Mouse (Mus musculus) liver, embryonic 13.5 days (tissue): ENCODE results near the gene Epb41l4b. TPM values are rescaled to one million over a fixed set of nuclear protein-coding genes. Genes with fewer than 3 reads are reported as not detected.
A peak's percentile ranks its signal among the peaks of the same experiment; 100 is the strongest.

ENCODE experiments used
- ATAC-seq: fragments of 200-750 bp; cut with Nextera tagmentation; 2 replicates; pipeline ENCODE4 v1.8.0; 2017; ENCODE audit warnings: low read depth, mild to moderate bottlenecking, moderate number of reproducible peaks, moderate library complexity
- DNase-seq: peaks from one replicate; pipeline ENCODE4 v3.0.0; 2022
- H3K27ac ChIP-seq: fragments of 300-500 bp; sonication (generic); 2 replicates; pipeline ENCODE4 v1.5.1; 2015; ENCODE audit warnings: moderate library complexity, mild to moderate bottlenecking, inconsistent platforms
- H3K27me3 ChIP-seq: fragments of 300-500 bp; sonication (generic); 2 replicates; pipeline ENCODE4 v1.6.1; 2015; ENCODE audit warnings: mild to moderate bottlenecking, inconsistent platforms
- H3K36me3 ChIP-seq: fragments of 300-500 bp; sonication (generic); 2 replicates; pipeline ENCODE4 v1.6.1; 2015; ENCODE audit warnings: mild to moderate bottlenecking, inconsistent platforms
- H3K4me1 ChIP-seq: fragments of 300-500 bp; sonication (generic); replicated peaks from 2 replicates; pipeline ENCODE4 v1.6.1; 2015; ENCODE audit warnings: inconsistent platforms
- H3K4me2 ChIP-seq: fragments of 300-500 bp; sonication (generic); 2 replicates; pipeline ENCODE4 v1.6.1; 2015; ENCODE audit warnings: inconsistent platforms, mild to moderate bottlenecking, moderate library complexity
- H3K4me3 ChIP-seq: fragments of 300-500 bp; sonication (generic); replicated peaks from 2 replicates; pipeline ENCODE4 v1.5.1; 2015; ENCODE audit warnings: mild to moderate bottlenecking, inconsistent platforms
- H3K9ac ChIP-seq: fragments of 300-500 bp; sonication (generic); 2 replicates; pipeline ENCODE4 v1.6.1; 2015; ENCODE audit warnings: mild to moderate bottlenecking, inconsistent platforms
- H3K9me3 ChIP-seq: fragments of 300-500 bp; sonication (generic); replicated peaks from 2 replicates; pipeline ENCODE4 v1.6.1; 2016; ENCODE audit warnings: inconsistent platforms
- WGBS: fragments of 180-500 bp; shearing (Covaris S2); methylation state at CpG from one replicate; pipeline ENCODE4 v1.1.7; 2015; ENCODE audit not compliant: insufficient replicate concordance; 5-methylcytosine and 5-hydroxymethylcytosine counted together
- polyA plus RNA-seq: library from polyadenylated mRNA; unstranded; fragments of >200 nt; fragmentation: Nextera tagmentation; extraction: Ambion mirVana; gene quantifications from 2 replicates; pipeline ENCODE4 v1.2.1, GENCODE M21; 2015

The Epb41l4b gene
- polyA plus RNA-seq, 1 experiment from 2014 or later, result 1.5 TPM

DNA sequence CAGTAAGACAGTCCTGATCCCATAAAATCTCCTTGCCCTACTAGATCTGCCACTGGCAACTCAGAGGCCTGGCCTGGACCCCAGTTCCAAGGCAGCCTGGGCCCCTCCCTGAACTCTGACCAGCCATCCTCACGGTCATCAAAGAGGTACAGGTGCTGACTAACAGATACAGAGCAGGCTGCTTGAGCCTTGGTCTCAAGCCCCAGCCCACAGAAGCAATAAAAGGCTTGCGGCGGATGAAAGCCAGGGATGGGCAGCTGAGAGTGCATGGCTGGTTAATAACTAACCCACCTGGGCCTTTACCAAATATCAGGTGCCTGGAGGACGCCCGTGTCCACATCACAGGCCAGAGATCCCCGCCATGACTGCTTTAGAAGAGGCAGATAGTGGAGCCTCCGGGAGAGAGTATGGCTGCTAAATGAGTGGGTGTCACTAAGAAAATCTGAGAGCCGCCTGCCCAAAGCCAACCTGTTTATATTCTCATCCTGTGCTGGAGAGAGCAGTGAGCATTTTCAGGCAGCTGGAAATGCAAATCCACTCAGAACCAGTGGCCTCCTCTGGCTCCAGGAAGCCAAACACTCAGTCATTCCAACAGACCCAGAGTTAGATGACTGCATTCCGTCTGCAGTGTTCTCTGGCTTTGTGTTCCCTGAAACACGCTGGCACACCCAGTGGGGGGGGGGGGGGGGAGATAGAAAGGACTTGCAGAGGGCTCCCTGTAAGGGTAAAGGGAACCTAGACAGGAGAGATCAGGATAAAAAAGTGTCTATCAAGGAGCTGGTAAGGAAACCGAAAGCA is 13.3 kb downstream of the Epb41l4b start:
- H3K9ac ChIP-seq, result no peak overlapping the region
- peak overlapping the region; percentile 59 for H3K27ac ChIP-seq
- 57% methylated on average over 11 of the region's 11 CpGs for WGBS
- no peak overlapping the region for H3K4me3 ChIP-seq
- no peak for DNase-seq
- H3K9me3 ChIP-seq, result no peaks in the 10 kb centered on the region
- H3K27me3 ChIP-seq, result no peaks in the 10 kb centered on the region
- H3K36me3 ChIP-seq, result no peaks in the 10 kb centered on the region
- H3K4me2 ChIP-seq, result no peak overlapping the region
- ATAC-seq, result peak; percentile 66
- H3K4me1 ChIP-seq, result peaks cover 7% of the 10 kb centered on the region; the same call in 1 of the 2 replicates

- no peaks in the 10 kb centered on the region for H3K36me3 ChIP-seq
- 21% methylated on average over 11 of the region's 11 CpGs for WGBS
- no peak overlapping the region for H3K4me3 ChIP-seq
- no peaks in the 10 kb centered on the region for H3K9me3 ChIP-seq
- H3K9ac ChIP-seq, result no peak overlapping the region
- peaks cover 5% of the 10 kb centered on the region; the same call in 1 of the 2 replicates for H3K27me3 ChIP-seq
- H3K4me1 ChIP-seq, result peaks cover 26% of the 10 kb centered on the region
- H3K4me2 ChIP-seq, result peak overlapping the region; percentile 36; the same call in 1 of the 2 replicates
- no peak overlapping the region for H3K27ac ChIP-seq
- no peak for ATAC-seq
- no peak for DNase-seq
Observed at GRCm38 (mm10) chr4:57123003-57123402, 20.2 kb downstream of the Epb41l4b start.

DNA sequence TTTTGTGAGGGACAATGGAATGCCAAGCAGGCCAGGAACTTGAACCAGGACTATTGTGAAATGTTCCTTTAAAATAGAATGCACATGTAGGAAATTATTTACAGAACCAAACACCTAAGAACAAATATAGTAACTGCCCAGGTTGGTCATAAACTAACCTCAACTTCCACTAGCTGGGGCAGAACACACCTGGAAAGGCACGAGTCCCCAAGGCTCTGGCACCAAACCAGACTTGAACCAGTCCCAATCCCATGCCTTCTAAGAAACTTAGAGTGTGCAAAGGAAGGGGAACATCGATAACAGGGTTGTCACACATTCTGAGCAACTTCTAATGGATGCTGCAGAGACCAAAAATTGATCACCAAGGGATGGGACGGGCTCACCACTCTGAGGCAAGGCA is 21.1 kb downstream of the Epb41l4b start:
- peaks cover 5% of the 10 kb centered on the region; the same call in 1 of the 2 replicates for H3K27me3 ChIP-seq
- WGBS, result 43% methylated on average over 3 of the region's 3 CpGs
- H3K9ac ChIP-seq, result no peak overlapping the region
- H3K27ac ChIP-seq, result no peak overlapping the region
- ATAC-seq (no peak), DNase-seq (no peak)
- H3K4me1 ChIP-seq, result peaks cover 23% of the 10 kb centered on the region
- no peaks in the 10 kb centered on the region for H3K36me3 ChIP-seq
- no peaks in the 10 kb centered on the region for H3K9me3 ChIP-seq
- no peak overlapping the region for H3K4me3 ChIP-seq
- no peak overlapping the region for H3K4me2 ChIP-seq

DNA sequence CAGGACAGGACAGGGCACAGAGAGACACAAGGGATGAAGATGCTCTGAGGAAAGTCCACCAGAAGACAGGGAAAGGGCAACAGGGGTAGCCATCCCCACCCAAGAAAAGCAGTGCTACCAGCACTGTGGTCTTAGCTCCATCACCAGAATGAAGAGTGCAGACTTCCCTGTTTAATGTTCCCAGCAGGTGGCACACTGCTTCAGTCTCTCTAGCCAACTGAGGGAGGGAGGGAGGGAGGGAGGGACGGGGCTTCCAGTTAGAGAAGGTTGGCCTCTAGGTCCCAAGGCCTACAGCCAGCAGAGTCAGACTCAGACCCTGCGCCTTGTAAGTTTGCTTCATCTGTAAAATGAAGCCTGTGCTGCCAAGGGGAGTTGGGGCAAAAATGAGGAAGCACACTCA is 22.7 kb downstream of the Epb41l4b start:
- Histone ChIP-seq H3K36me3 (no peaks in the 10 kb centered on the region), H3K4me1 (peaks cover 32% of the 10 kb centered on the region), H3K9me3 (no peaks in the 10 kb centered on the region), H3K4me2 (no peak overlapping the region), H3K27ac (no peak overlapping the region), H3K9ac (no peak overlapping the region), H3K27me3 (peaks cover 5% of the 10 kb centered on the region; the same call in 1 of the 2 replicates), H3K4me3 (no peak overlapping the region)
- DNase-seq (no peak), ATAC-seq (no peak)
- 33% methylated on average over 2 of the region's 2 CpGs for WGBS

- Histone ChIP-seq H3K9me3 (no peaks in the 10 kb centered on the region), H3K36me3 (no peaks in the 10 kb centered on the region), H3K27me3 (peaks cover 5% of the 10 kb centered on the region; the same call in 1 of the 2 replicates), H3K27ac (no peak overlapping the region), H3K4me1 (peaks cover 38% of the 10 kb centered on the region), H3K4me3 (no peak overlapping the region), H3K4me2 (no peak overlapping the region), H3K9ac (no peak overlapping the region; the same call in 1 of the 2 replicates)
- no peak for DNase-seq
- ATAC-seq, result no peak
- 62% methylated on average over 6 of the region's 6 CpGs for WGBS
Observed at GRCm38 (mm10) chr4:57119976-57120375, 23.3 kb downstream of the Epb41l4b start.

- DNase-seq (no peak), ATAC-seq (no peak)
- Histone ChIP-seq H3K27ac (no peak overlapping the region), H3K4me1 (peaks cover 47% of the 10 kb centered on the region), H3K9ac (no peak overlapping the region), H3K4me3 (no peak overlapping the region), H3K4me2 (no peak overlapping the region), H3K36me3 (no peaks in the 10 kb centered on the region), H3K27me3 (peaks cover 5% of the 10 kb centered on the region; the same call in 1 of the 2 replicates), H3K9me3 (no peaks in the 10 kb centered on the region)
- WGBS, result 45% methylated on average over 3 of the region's 3 CpGs
Observed at GRCm38 (mm10) chr4:57118883-57119282, 24.4 kb downstream of the Epb41l4b start.

DNA sequence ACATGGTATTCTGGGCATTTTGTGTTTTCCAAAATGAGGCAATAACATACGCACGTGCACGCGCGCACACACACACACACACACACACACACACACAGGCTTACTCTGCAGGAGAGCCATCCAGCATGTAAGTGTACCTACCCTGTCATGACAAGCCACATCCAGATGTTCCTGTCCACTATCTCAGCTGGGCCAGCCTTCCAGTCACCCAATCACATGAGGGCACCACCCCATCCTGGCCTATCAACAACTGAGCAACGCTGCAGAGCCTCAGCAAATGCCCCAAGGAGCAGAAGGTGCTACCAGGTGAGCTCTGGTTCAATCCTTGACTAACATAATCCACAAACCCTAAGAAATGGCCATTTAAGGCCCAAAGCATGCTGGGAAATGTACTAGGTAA is 27.0 kb downstream of the Epb41l4b start:
- Histone ChIP-seq H3K4me1 (peaks cover 56% of the 10 kb centered on the region), H3K9me3 (no peaks in the 10 kb centered on the region), H3K9ac (peak overlapping the region; percentile 29; the same call in 1 of the 2 replicates), H3K4me3 (peak overlapping the region; percentile 18; the same call in 1 of the 2 replicates), H3K36me3 (no peaks in the 10 kb centered on the region), H3K4me2 (peak overlapping the region; percentile 33), H3K27ac (peak overlapping the region; percentile 87), H3K27me3 (no peaks in the 10 kb centered on the region)
- peak; percentile 97 for ATAC-seq
- DNase-seq, result no peak
- WGBS, result 66% methylated on average over 6 of the region's 6 CpGs

DNA sequence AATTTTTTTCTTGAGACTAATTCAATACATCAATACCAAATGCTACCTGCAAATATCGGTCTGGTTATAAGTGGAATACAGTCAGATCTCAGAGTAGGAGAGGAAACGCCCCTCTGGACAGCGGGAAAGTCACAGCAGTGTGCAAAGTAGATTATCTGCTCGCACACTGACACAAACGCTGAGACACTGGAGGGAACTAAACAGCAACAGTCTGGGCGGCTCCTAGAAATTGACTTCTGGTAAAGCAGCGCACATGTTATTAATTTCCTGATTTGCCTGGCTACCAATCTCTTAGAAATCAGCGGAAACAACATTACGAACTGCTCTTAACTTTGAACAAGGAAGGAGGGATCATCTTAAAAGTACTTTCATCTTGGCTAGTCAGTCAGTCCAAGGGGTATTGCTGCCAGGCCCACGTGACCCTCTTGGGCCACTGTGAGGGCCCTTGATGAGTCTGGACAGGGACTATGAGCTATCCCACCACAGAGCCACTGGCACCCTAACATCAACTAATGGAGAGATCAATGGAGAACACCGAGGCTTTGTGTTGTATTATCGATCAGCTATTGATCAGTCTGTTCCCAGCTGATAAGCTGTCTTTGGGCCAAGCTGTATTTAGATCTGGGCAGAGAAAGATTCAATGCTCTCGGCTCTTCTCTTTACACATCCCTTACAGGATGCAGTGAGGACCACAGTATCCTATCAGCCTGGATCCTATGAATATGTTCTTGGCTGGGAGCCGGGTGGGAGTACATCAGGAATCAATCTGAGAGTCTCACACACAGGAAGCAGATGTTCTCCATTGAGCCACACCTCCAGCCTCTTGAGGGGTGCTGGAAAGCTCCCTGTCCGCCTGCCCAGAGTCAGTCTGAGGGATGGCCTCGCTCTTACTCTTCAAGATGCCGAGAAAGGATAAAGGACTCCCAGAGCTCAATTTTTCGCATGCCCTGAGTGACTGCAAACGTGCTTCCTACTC is 28.3 kb downstream of the Epb41l4b start:
- Histone ChIP-seq H3K36me3 (no peaks in the 10 kb centered on the region), H3K9me3 (no peaks in the 10 kb centered on the region), H3K27ac (peak overlapping the region; percentile 79), H3K4me3 (no peak overlapping the region), H3K27me3 (no peaks in the 10 kb centered on the region), H3K9ac (peak overlapping the region; percentile 4; the same call in 1 of the 2 replicates), H3K4me1 (peaks cover 52% of the 10 kb centered on the region), H3K4me2 (peak overlapping the region; percentile 36)
- DNase-seq (no peak), ATAC-seq (peak; percentile 72)
- 54% methylated on average over 19 of the region's 19 CpGs for WGBS

- no peak overlapping the region for H3K4me3 ChIP-seq
- 67% methylated on average over 7 of the region's 7 CpGs for WGBS
Observed at GRCm38 (mm10) chr4:57113472-57114216, 29.6 kb downstream of the Epb41l4b start.

GRCm38 (mm10) chr4:57111992-57112540 is 31.2 kb downstream of the Epb41l4b start:
- no peak overlapping the region for H3K27ac ChIP-seq
- 63% methylated on average over 11 of the region's 11 CpGs for WGBS
- no peaks in the 10 kb centered on the region for H3K27me3 ChIP-seq
- H3K4me1 ChIP-seq, result peaks cover 45% of the 10 kb centered on the region
- no peak for DNase-seq
- H3K4me2 ChIP-seq, result no peak overlapping the region
- H3K36me3 ChIP-seq, result no peaks in the 10 kb centered on the region
- no peaks in the 10 kb centered on the region for H3K9me3 ChIP-seq
- ATAC-seq, result no peak
- H3K4me3 ChIP-seq, result no peak overlapping the region
- H3K9ac ChIP-seq, result no peak overlapping the region

More at GRCm38 (mm10) chr4:57113472-57114216, 29.6 kb downstream of the Epb41l4b start:
- no peak overlapping the region for H3K4me2 ChIP-seq
- peaks cover 46% of the 10 kb centered on the region for H3K4me1 ChIP-seq
- no peaks in the 10 kb centered on the region for H3K36me3 ChIP-seq
- no peaks in the 10 kb centered on the region for H3K27me3 ChIP-seq
- DNase-seq (no peak), ATAC-seq (no peak)
- H3K9ac ChIP-seq, result no peak overlapping the region
- no peaks in the 10 kb centered on the region for H3K9me3 ChIP-seq
- peak overlapping the region; percentile 58; the same call in 1 of the 2 replicates for H3K27ac ChIP-seq
